Mouse (Mus musculus) neural tube, embryonic 13.5 days (tissue): ENCODE measurements at regions not wholly inside any gene's neighbourhood (a gene's known extent, or its start where the extent isn't known, plus 50 kb on each side); places are given as distances from the start of the nearest gene placed in this dataset.

Experiments
- ATAC-seq: fragments of 200-750 bp; cut with Nextera tagmentation; 2 replicates; pipeline ENCODE4 v1.8.0; 2017; ENCODE audit warnings: low read depth, mild to moderate bottlenecking, moderate TSS enrichment, moderate library complexity
- H3K27ac ChIP-seq: fragments of 300-500 bp; sonication (generic); replicated peaks from 2 replicates; pipeline ENCODE4 v1.5.1; 2015; ENCODE audit warnings: moderate library complexity, mild to moderate bottlenecking, inconsistent platforms
- H3K27me3 ChIP-seq: fragments of 300-500 bp; sonication (generic); 2 replicates; pipeline ENCODE4 v1.6.1; 2015; ENCODE audit warnings: mild to moderate bottlenecking, inconsistent platforms
- H3K36me3 ChIP-seq: fragments of 300-500 bp; sonication (generic); 2 replicates; pipeline ENCODE4 v1.6.1; 2015; ENCODE audit warnings: mild to moderate bottlenecking, inconsistent platforms
- H3K4me1 ChIP-seq: fragments of 300-500 bp; sonication (generic); replicated peaks from 2 replicates; pipeline ENCODE4 v1.6.1; 2015; ENCODE audit warnings: inconsistent platforms
- H3K4me2 ChIP-seq: fragments of 300-500 bp; sonication (generic); 2 replicates; pipeline ENCODE4 v1.6.1; 2015; ENCODE audit warnings: inconsistent platforms, mild to moderate bottlenecking, moderate library complexity
- H3K4me3 ChIP-seq: fragments of 300-500 bp; sonication (generic); 2 replicates; pipeline ENCODE4 v1.5.1; 2015; ENCODE audit warnings: mild to moderate bottlenecking, inconsistent platforms
- H3K9ac ChIP-seq: fragments of 300-500 bp; sonication (generic); 2 replicates; pipeline ENCODE4 v1.6.1; 2015; ENCODE audit warnings: moderate library complexity, mild to moderate bottlenecking, inconsistent platforms
- H3K9me3 ChIP-seq: fragments of 300-500 bp; sonication (generic); 2 replicates; pipeline ENCODE4 v1.6.1; 2016; ENCODE audit warnings: inconsistent platforms
- WGBS: fragments of 180-500 bp; shearing (Covaris S2); methylation state at CpG from one replicate; pipeline ENCODE4 v1.1.7; 2015; 5-methylcytosine and 5-hydroxymethylcytosine counted together

DNA sequence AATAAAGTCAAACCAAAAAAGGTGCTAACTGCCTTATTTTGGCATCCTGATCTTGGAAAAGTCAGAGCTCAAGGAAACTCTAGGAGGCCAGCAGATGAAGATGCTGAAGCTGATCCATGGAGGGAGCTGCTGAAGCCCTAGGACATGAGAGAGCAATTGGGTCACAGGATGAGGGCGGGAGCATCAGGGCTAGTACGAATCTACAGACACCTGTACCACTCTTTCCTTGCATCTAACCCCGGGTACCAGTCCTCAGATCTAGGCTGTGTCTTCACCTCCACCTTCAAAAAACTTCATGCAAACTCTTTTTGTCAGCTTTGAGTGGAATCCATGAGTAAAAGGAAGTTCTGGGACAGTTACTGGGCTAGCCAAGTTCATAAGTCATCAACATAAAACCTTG is 63.1 kb upstream of the Satb1 start:
- no peaks in the 10 kb centered on the region for H3K4me1 ChIP-seq
- no peak for ATAC-seq
- H3K4me3 ChIP-seq, result no peak overlapping the region
- H3K36me3 ChIP-seq, result no peaks in the 10 kb centered on the region
- H3K9me3 ChIP-seq, result no peaks in the 10 kb centered on the region
- no peak overlapping the region for H3K4me2 ChIP-seq
- no peak overlapping the region for H3K9ac ChIP-seq
- no peaks in the 10 kb centered on the region for H3K27me3 ChIP-seq
- no peak overlapping the region for H3K27ac ChIP-seq
- 86% methylated on average over 3 of the region's 3 CpGs for WGBS

DNA sequence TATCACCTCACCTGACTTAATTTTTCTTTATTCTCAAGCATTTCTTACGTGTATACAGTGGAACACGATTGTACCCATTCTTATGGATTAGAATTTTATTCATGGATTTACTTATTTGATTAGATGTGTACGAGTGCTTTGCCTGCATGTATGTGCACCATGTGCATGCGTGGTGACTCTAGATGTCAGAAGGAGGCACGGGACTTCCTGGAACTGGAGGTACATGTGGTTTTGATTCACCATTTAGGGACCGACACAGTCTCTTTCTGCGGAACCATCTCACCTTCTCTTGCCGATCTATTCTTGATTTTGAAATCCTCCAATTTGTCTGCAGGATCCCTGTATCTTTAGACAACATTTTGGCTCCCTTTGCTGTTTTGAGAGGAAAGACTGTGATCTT is 61.2 kb upstream of the Satb1 start:
- no peak overlapping the region for H3K4me3 ChIP-seq
- no peak for ATAC-seq
- H3K27me3 ChIP-seq, result no peaks in the 10 kb centered on the region
- H3K9ac ChIP-seq, result no peak overlapping the region
- H3K9me3 ChIP-seq, result no peaks in the 10 kb centered on the region
- H3K36me3 ChIP-seq, result no peaks in the 10 kb centered on the region
- 92% methylated on average over 8 of the region's 8 CpGs for WGBS
- no peak overlapping the region for H3K4me2 ChIP-seq
- H3K4me1 ChIP-seq, result no peaks in the 10 kb centered on the region
- H3K27ac ChIP-seq, result no peak overlapping the region

- no peak overlapping the region for H3K4me3 ChIP-seq
- H3K9ac ChIP-seq, result no peak overlapping the region
- H3K27me3 ChIP-seq, result no peaks in the 10 kb centered on the region
- no peak overlapping the region for H3K27ac ChIP-seq
- no peaks in the 10 kb centered on the region for H3K36me3 ChIP-seq
- no peaks in the 10 kb centered on the region for H3K9me3 ChIP-seq
- WGBS, result 74% methylated on average over 3 of the region's 3 CpGs
- H3K4me2 ChIP-seq, result no peak overlapping the region
- no peak for ATAC-seq
- no peaks in the 10 kb centered on the region for H3K4me1 ChIP-seq
These were observed 59.8 kb upstream of the Satb1 start for GRCm38 (mm10) chr17:51892856-51893255.

DNA sequence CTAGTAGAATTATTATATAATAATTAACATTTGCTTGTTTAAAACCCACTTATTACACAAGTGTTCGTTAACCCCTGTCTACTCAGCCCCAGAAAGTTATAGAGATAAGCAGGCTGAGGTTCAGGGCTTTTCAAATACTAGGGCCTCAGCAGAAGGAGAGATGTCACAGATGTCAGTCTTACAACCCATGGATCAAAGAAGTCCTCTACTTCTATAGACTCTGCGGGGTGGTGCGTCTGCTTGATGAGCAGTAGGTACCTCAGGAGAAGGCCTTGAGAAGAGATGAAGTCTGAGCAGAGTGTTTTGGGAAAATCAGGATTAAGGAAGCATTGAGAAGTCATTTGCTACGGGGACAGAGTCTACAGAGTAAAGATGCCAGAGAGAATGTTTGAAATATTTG is 59.1 kb upstream of the Satb1 start:
- H3K4me3 ChIP-seq, result no peak overlapping the region
- no peaks in the 10 kb centered on the region for H3K9me3 ChIP-seq
- no peak overlapping the region for H3K27ac ChIP-seq
- 83% methylated on average over 4 of the region's 4 CpGs for WGBS
- no peaks in the 10 kb centered on the region for H3K36me3 ChIP-seq
- H3K27me3 ChIP-seq, result no peaks in the 10 kb centered on the region
- no peak overlapping the region for H3K4me2 ChIP-seq
- ATAC-seq, result no peak
- no peak overlapping the region for H3K9ac ChIP-seq
- H3K4me1 ChIP-seq, result no peaks in the 10 kb centered on the region
